Mouse (Mus musculus) lung, embryonic 16.5 days (tissue): ENCODE measurements around the gene Mdfic. TPM values are rescaled to one million over a fixed set of nuclear protein-coding genes. Genes with fewer than 3 reads are reported as not detected.
A peak's percentile ranks its signal among the peaks of the same experiment; 100 is the strongest.

Experiments
- ATAC-seq: fragments of 200-750 bp; cut with Nextera tagmentation; 2 replicates; pipeline ENCODE4 v1.8.0; 2017; ENCODE audit warnings: low read depth, mild to moderate bottlenecking, moderate library complexity
- H3K27ac ChIP-seq: fragments of 300-500 bp; sonication (generic); 2 replicates; pipeline ENCODE4 v1.5.1; 2014; ENCODE audit warnings: mild to moderate bottlenecking, control low read depth, low read length
- H3K27me3 ChIP-seq: fragments of 300-500 bp; sonication (generic); 2 replicates; pipeline ENCODE4 v1.6.1; 2014; ENCODE audit warnings: low read depth, low read length, mixed read lengths; ENCODE audit not compliant: control insufficient read depth, insufficient read depth
- H3K36me3 ChIP-seq: fragments of 300-500 bp; sonication (generic); 2 replicates; pipeline ENCODE4 v1.6.1; 2014; ENCODE audit warnings: low read length; ENCODE audit not compliant: control insufficient read depth, insufficient read depth
- H3K4me1 ChIP-seq: fragments of 300-500 bp; sonication (generic); replicated peaks from 2 replicates; pipeline ENCODE4 v1.6.1; 2014; ENCODE audit warnings: low read length, mixed read lengths; ENCODE audit not compliant: control insufficient read depth, insufficient read depth
- H3K4me2 ChIP-seq: fragments of 300-500 bp; sonication (generic); 2 replicates; pipeline ENCODE4 v1.6.1; 2014; ENCODE audit warnings: low read depth, low read length, control low read depth
- H3K4me3 ChIP-seq: fragments of 300-500 bp; sonication (generic); 2 replicates; pipeline ENCODE4 v1.5.1; 2014; ENCODE audit warnings: mild to moderate bottlenecking, low read length, control low read depth
- H3K9ac ChIP-seq: fragments of 300-500 bp; sonication (generic); 2 replicates; pipeline ENCODE4 v1.6.1; 2014; ENCODE audit warnings: low read length, control low read depth
- H3K9me3 ChIP-seq: fragments of 300-500 bp; sonication (generic); 2 replicates; pipeline ENCODE4 v1.6.1; 2016; ENCODE audit warnings: low read length; ENCODE audit not compliant: control insufficient read depth
- WGBS: fragments of 180-500 bp; shearing (Covaris S2); extraction: QIAGEN DNeasy Blood & Tissue Kit; methylation state at CpG from one replicate; pipeline ENCODE4 v1.1.7; 2014; 5-methylcytosine and 5-hydroxymethylcytosine counted together
- polyA plus RNA-seq: library from polyadenylated mRNA; unstranded; fragments of >200 nt; fragmentation: Nextera tagmentation; extraction: Ambion mirVana; gene quantifications from 2 replicates; pipeline ENCODE4 v1.2.1, GENCODE M21; 2015

The Mdfic gene
- polyA plus RNA-seq, 1 experiment from 2014 or later, result 8.4 TPM

DNA sequence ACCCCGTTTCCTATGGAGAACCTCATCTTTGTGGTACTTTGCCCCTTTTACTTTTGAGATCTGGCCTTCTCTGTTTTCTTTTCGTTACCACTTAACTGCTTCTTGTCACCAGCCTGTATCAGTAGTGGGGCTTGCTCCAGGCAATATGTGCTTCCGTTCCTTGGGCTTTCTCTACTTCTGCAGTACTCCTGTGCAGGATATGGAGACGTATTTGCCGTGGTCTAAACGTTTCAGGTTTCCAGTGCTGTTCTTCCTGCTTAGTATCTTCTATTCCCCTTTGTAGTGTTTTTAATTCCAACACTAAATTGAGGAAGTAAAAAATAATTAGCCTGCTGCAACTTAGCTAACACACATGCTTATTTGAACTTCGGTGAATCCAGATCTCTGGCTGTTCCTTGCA is 43.6 kb downstream of the Mdfic start:
- 75% methylated on average over 7 of the region's 7 CpGs for WGBS
- Histone ChIP-seq H3K27ac (no peak overlapping the region), H3K4me2 (no peak overlapping the region), H3K9me3 (no peaks in the 10 kb centered on the region), H3K27me3 (no peaks in the 10 kb centered on the region), H3K36me3 (no peaks in the 10 kb centered on the region), H3K9ac (no peak overlapping the region), H3K4me1 (peaks cover 11% of the 10 kb centered on the region), H3K4me3 (no peak overlapping the region)
- ATAC-seq, result no peak

DNA sequence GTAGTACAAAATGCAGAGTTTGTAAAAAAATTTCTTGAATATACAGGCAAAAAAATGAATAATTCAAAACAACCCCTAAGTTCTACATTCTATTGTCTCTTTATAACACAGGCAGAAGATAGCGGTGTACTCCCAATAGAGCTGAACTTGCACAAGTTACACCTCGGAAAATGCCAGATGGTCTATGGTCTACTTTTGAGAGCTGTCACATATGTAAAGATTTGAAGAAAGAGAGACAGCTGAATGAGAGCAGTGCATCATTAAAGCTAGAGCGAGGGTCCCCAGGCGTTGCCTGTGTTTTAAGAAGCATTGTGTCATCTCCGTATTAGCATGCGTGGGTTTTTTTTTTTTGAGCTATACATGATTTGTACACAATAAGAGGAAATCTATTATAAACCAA is 47.0 kb downstream of the Mdfic start:
- ATAC-seq, result no peak
- Histone ChIP-seq H3K27ac (no peak overlapping the region), H3K9me3 (no peaks in the 10 kb centered on the region), H3K36me3 (peaks cover 11% of the 10 kb centered on the region), H3K4me1 (no peaks in the 10 kb centered on the region), H3K4me2 (no peak overlapping the region), H3K9ac (no peak overlapping the region), H3K27me3 (no peaks in the 10 kb centered on the region), H3K4me3 (no peak overlapping the region)
- 72% methylated on average over 6 of the region's 6 CpGs for WGBS

DNA sequence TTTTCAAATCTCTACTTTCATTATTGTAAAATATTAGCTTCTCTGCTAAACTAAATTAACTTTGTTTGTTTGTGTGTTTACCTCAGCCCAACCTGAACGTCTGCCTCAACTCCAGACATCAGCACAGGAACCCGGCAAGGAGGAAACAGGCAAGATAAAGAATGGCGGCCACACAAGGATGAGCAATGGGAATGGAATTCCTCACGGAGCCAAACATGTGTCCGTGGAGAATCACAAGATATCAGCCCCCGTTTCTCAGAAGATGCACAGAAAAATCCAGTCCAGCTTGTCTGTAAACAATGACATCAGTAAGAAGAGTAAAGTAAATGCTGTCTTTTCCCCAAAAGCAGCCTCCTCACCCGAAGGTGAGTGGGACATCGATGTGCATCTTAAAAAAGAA is 49.7 kb downstream of the Mdfic start:
- no peak overlapping the region for H3K4me3 ChIP-seq
- no peak overlapping the region for H3K27ac ChIP-seq
- H3K4me1 ChIP-seq, result no peaks in the 10 kb centered on the region
- H3K9ac ChIP-seq, result no peak overlapping the region
- peaks cover 16% of the 10 kb centered on the region for H3K36me3 ChIP-seq
- no peaks in the 10 kb centered on the region for H3K27me3 ChIP-seq
- no peak overlapping the region for H3K4me2 ChIP-seq
- no peak for ATAC-seq
- WGBS, result 41% methylated on average over 8 of the region's 8 CpGs
- H3K9me3 ChIP-seq, result no peaks in the 10 kb centered on the region

DNA sequence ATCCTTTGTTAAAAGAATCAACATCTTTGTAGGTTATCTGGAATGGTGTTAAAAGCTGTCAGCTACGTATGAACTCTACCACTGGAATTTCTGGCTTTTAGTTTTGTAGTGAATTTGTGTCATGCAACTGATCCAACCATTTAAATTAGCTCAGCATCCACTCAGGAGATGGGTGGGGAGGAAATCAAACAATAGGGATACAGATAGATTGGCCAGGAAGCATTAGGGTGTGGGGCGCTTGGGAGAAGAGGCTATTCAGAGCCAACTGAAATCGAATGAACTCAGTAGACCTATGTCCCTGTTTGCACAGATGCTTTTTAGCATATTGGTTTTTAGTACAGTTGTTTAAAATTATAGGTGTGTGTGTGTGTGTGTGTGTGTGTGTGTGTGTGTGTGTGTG is 56.6 kb downstream of the Mdfic start:
- H3K9ac ChIP-seq, result no peak overlapping the region
- no peaks in the 10 kb centered on the region for H3K9me3 ChIP-seq
- no peak overlapping the region for H3K27ac ChIP-seq
- ATAC-seq, result no peak
- no peaks in the 10 kb centered on the region for H3K27me3 ChIP-seq
- H3K36me3 ChIP-seq, result peaks cover 13% of the 10 kb centered on the region
- no peaks in the 10 kb centered on the region for H3K4me1 ChIP-seq
- H3K4me2 ChIP-seq, result no peak overlapping the region
- 72% methylated on average over 3 of the region's 3 CpGs for WGBS
- H3K4me3 ChIP-seq, result no peak overlapping the region

DNA sequence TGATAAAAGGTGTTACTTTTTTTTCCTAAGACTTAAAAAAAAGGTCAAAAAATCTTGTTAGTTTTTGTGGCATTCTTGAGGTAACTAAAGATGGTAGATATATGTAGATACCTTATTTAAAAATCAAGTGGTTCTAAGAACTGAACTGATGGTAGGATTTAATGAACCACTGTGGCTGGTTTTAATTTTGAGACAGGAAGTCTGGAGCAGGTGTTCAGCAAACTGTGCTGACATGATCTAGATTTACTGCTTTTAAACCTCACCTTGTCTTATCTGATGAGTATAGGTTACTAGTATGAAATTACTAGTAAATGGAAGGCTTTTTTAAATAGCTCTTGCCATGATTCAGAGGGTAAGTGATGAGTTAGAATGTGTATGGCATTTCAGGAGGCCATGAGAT is 59.7 kb downstream of the Mdfic start:
- no peak for ATAC-seq
- H3K9ac ChIP-seq, result no peak overlapping the region

DNA sequence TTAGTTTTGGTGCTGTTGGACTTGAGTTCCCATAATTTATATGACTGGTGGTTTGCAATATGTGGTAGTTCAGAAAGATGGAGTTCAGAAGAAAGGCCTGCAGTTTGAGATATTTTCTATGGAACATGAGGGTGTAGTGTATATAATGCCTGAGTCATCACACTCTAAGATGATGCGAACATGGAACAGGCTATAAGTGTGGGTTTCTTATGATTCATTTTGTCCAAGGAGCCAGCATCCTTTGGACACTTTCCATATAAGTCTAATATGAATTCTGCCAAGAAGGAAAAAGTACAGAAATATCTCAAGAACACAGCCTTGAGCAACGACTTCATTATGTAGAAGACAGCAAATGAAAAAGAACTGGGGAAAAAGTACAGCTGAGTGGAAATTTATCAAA is 60.2 kb downstream of the Mdfic start:
- Histone ChIP-seq H3K9me3 (no peaks in the 10 kb centered on the region), H3K4me2 (no peak overlapping the region), H3K4me1 (no peaks in the 10 kb centered on the region), H3K27ac (no peak overlapping the region), H3K36me3 (0 out of 2 replicates have a peak, but pooled peaks cover under 1% of the 10 kb centered on the region), H3K9ac (no peak overlapping the region), H3K27me3 (no peaks in the 10 kb centered on the region), H3K4me3 (no peak overlapping the region)
- no peak; the same call in 1 of the 2 replicates for ATAC-seq
- WGBS, result 69% methylated on average over 2 of the region's 2 CpGs

More for the DNA sequence above, 59.7 kb downstream of the Mdfic start:
- Histone ChIP-seq H3K36me3 (0 out of 2 replicates have a peak, but pooled peaks cover 5% of the 10 kb centered on the region), H3K9me3 (no peaks in the 10 kb centered on the region), H3K4me1 (no peaks in the 10 kb centered on the region), H3K4me3 (no peak overlapping the region), H3K4me2 (no peak overlapping the region), H3K27me3 (no peaks in the 10 kb centered on the region), H3K27ac (no peak overlapping the region)

DNA sequence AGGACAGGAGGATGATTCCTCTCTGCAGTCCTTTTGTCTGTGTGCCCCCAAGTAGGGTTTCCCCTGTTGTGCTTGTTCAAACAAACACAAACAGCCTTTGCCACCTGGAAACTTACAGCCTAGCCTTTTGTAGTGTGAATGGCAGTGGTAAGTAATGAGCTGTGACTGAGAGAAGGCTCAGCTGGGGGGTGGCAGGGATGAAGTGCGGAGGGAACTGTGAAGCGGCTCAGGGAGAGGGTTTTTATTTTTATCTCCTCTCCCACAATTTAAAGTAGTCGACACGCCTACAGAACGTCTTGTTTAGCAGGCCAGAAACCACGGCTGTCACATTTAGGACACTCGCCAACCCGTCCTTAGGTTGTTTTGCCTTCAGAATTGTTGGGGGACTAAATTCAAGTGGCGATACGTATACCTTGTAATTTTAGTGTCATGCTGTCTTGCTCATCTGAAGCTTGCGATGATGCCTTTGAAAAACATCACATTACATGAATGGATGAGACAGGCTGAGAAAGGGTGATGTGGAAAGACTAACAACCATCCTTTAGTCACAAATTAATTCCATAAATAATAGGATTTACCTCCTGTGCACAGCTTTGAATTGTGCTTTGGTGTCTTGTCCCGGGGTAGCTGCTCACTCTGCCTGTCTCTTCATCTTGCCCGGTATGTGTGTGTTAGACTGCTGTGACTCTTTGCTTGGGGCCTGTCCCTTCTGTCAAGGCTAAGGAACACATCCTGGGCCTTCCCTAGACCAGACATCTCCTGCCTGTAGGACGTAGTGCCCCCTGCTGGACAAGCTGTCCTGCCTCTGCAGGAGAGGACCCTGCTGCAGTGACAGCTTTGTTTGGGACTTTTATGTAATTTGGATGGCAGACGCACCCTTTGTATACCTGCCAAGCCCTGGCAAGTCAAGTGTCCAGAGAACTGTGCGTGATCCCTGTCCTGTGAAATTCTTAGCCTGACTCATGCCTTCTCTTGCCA is 69.4 kb downstream of the Mdfic start:
- no peaks in the 10 kb centered on the region; the same call in 1 of the 2 replicates for H3K36me3 ChIP-seq
- H3K9me3 ChIP-seq, result no peaks in the 10 kb centered on the region
- no peak overlapping the region for H3K4me2 ChIP-seq
- H3K27ac ChIP-seq, result peak overlapping the region; percentile 24; the same call in 1 of the 2 replicates
- H3K9ac ChIP-seq, result no peak overlapping the region
- ATAC-seq, result peak; percentile 86
- H3K4me3 ChIP-seq, result no peak overlapping the region
- H3K27me3 ChIP-seq, result no peaks in the 10 kb centered on the region
- H3K4me1 ChIP-seq, result peaks cover 14% of the 10 kb centered on the region; the same call in 1 of the 2 replicates
- 32% methylated on average over 16 of the region's 16 CpGs for WGBS

DNA sequence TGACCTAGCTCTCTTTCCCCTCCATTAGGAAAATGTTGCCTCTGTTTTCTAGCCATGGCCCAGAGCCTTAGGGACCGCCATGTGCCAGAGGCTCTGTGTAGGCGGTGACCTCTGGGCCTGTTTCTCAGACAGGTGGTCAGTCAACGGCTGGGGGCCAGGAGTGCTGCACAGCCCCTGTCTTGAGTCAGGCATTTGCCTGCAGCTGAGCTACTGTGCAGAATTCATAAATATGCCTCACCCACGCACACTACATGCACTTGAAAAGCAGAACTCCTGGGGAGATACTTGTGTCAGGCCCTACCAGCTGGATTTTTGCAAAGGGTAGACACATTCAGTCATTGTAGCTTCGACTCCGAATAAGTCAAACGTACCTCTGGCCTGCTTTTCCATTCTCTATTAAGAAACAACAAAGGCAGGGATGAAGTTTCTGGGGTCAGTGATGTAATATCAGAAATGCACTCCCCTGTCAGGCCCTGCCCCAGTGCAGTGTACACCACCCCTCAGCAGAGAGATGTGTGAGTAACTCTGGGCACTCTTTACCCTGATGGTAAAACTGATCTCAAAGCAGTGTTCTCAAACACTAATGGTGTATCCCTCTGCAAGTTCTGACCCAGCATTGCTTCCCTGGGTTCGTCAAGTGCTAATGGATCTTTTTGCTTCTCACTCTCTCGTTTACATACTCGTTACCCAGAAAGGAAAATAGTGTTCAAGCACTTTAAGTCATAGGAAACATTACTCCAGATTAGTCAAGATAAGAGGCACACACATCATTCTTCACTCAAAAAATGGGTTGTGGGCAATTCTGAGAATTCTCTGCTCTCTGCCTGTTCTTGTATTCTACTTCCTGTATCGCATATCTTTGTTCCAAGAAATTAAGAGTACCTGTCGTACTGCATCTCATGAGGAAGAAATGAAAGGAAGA is 72.5 kb downstream of the Mdfic start:
- Histone ChIP-seq H3K27ac (peak overlapping the region; percentile 78), H3K9ac (no peak overlapping the region), H3K4me1 (peaks cover 14% of the 10 kb centered on the region; the same call in 1 of the 2 replicates), H3K4me3 (peak overlapping the region; percentile 29), H3K36me3 (no peaks in the 10 kb centered on the region), H3K27me3 (no peaks in the 10 kb centered on the region), H3K4me2 (peak overlapping the region; percentile 41; the same call in 1 of the 2 replicates), H3K9me3 (no peaks in the 10 kb centered on the region)
- ATAC-seq, result no peak
- WGBS, result 62% methylated on average over 12 of the region's 12 CpGs
